Mouse (Mus musculus) ES-Bruce4 (cell line): Measurements from ENCODE around the gene Rnf220. TPM values are rescaled to one million over a fixed set of nuclear protein-coding genes. Genes with fewer than 3 reads are reported as not detected.

Source experiments
- H3K27ac ChIP-seq: 2 replicates; pipeline ENCODE4 v1.5.1; 2012; ENCODE audit warnings: low read length, inconsistent platforms; ENCODE audit not compliant: insufficient read depth
- H3K27me3 ChIP-seq: 2 replicates; pipeline ENCODE4 v1.6.1; 2012; ENCODE audit warnings: mild to moderate bottlenecking, low read length, inconsistent platforms; ENCODE audit not compliant: control insufficient read depth, poor library complexity, insufficient read depth, severe bottlenecking
- H3K36me3 ChIP-seq: 2 replicates; pipeline ENCODE4 v1.6.1; 2012; ENCODE audit warnings: inconsistent platforms, mild to moderate bottlenecking, low read length, moderate library complexity; ENCODE audit not compliant: control insufficient read depth, poor library complexity, insufficient read depth, severe bottlenecking
- H3K4me1 ChIP-seq: one replicate; pipeline ENCODE4 v1.8.1; 2011; ENCODE audit warnings: low read length; ENCODE audit not compliant: control insufficient read depth, insufficient read depth
- H3K4me3 ChIP-seq: 2 replicates; pipeline ENCODE4 v1.5.1; 2011; ENCODE audit warnings: low read depth, mild to moderate bottlenecking, low read length
- H3K9ac ChIP-seq: 2 replicates; pipeline ENCODE4 v1.6.1; 2012; ENCODE audit warnings: low read depth, mild to moderate bottlenecking, inconsistent platforms; ENCODE audit not compliant: poor library complexity, severe bottlenecking
- H3K9me3 ChIP-seq: replicated peaks from 2 replicates; pipeline ENCODE4 v1.6.1; 2012; ENCODE audit warnings: mild to moderate bottlenecking, low read length, inconsistent platforms; ENCODE audit not compliant: control insufficient read depth, poor library complexity, insufficient read depth, severe bottlenecking
- CTCF ChIP-seq: IDR thresholded peaks from one replicate; pipeline ENCODE4 v1.8.1; 2011; ENCODE audit warnings: low read depth, low read length
- EP300 ChIP-seq: IDR thresholded peaks from 2 replicates; pipeline ENCODE4 v1.6.1; 2011; ENCODE audit warnings: low read depth, low read length; ENCODE audit not compliant: insufficient read depth
- POLR2A ChIP-seq: IDR thresholded peaks from one replicate; pipeline ENCODE4 v1.8.1; 2011; ENCODE audit warnings: low read length; ENCODE audit not compliant: insufficient read depth
- polyA plus RNA-seq: library from polyadenylated mRNA; stranded (reverse); fragments of >200 nt; gene quantifications from 2 replicates; pipeline ENCODE4 v1.2.4, GENCODE M21; 2011; ENCODE audit warnings: low read depth; ENCODE audit not compliant: missing spikeins, insufficient read depth, insufficient read length

Gene Rnf220
- 130 and 132 TPM in 2 replicates for polyA plus RNA-seq

DNA sequence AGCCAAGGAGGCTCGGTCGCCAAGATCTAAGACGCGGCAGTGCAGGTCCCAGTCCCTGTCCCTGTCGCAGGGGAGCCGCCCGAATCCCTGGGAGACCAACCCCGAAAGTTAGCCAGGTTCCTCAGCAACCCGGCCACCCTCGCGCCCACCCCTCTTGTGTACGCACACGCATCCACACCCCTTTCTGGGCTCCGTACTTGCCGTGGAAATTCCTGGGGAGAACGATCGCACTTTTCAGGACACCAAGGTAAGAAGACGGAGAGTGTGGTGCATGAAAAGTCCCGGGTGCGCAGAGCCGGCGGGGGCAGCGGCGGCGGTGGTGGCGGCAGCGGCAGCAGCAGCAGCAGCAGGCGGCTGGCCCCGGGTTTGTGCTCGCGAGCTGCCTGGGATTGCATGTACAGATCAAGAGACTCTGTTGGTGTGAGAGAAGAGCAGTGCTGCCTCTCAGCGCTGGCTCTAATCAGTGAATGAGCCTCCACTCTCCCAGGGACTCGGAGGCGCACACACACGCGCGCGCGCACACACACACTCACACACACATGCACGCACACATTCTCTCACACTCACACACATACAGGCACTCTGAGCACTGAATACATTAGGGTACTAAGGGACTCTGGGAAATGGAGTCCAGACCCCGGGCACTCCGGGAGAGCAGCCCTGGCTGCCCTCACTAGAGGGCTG is at the start of gene Rnf220:
TSS of gene Rnf220 (minus strand) at position 571 of the 684 bp plus-strand sequence.
- TF ChIP-seq POLR2A (no peak), EP300 (0 out of 2 replicates have a peak, but pooled peaks have one; percentile 7), CTCF (no peak)
- Histone ChIP-seq H3K9me3 (no peaks in the 10 kb centered on the region), H3K4me3 (peak within 1 kb of the TSS; percentile 77), H3K27ac (no peak within 1 kb of the TSS), H3K9ac (peak within 1 kb of the TSS; percentile 59), H3K4me1 (no peaks in the 10 kb centered on the region), H3K36me3 (no peaks in the 10 kb centered on the region), H3K27me3 (peaks cover 2% of the 10 kb centered on the region; the same call in 1 of the 2 replicates)

- Histone ChIP-seq H3K4me3 (no peak overlapping the region), H3K27me3 (no peaks in the 10 kb centered on the region), H3K27ac (no peak overlapping the region), H3K4me1 (no peaks in the 10 kb centered on the region), H3K9ac (no peak overlapping the region), H3K9me3 (no peaks in the 10 kb centered on the region), H3K36me3 (no peaks in the 10 kb centered on the region)
- TF ChIP-seq CTCF: no peak
- TF ChIP-seq EP300: no peak
- TF ChIP-seq POLR2A: no peak
These were observed 49.8 kb upstream of the Rnf220 start for GRCm38 (mm10) chr4:117546616-117547015.

- TF ChIP-seq POLR2A (no peak), CTCF (no peak), EP300 (no peak)
- no peak overlapping the region for H3K27ac ChIP-seq
- no peaks in the 10 kb centered on the region for H3K27me3 ChIP-seq
These were observed 48.6 kb upstream of the Rnf220 start for GRCm38 (mm10) chr4:117545448-117545847.

GRCm38 (mm10) chr4:117540571-117540970 is 43.7 kb upstream of the Rnf220 start:
- Histone ChIP-seq H3K9me3 (no peaks in the 10 kb centered on the region), H3K27ac (no peak overlapping the region), H3K4me1 (no peaks in the 10 kb centered on the region), H3K4me3 (no peak overlapping the region), H3K36me3 (no peaks in the 10 kb centered on the region), H3K27me3 (no peaks in the 10 kb centered on the region), H3K9ac (no peak overlapping the region)
- TF ChIP-seq POLR2A (no peak), EP300 (no peak), CTCF (no peak)

More at GRCm38 (mm10) chr4:117545448-117545847, 48.6 kb upstream of the Rnf220 start:
- no peak overlapping the region for H3K9ac ChIP-seq
- no peaks in the 10 kb centered on the region for H3K9me3 ChIP-seq
- H3K4me3 ChIP-seq: no peak overlapping the region
- H3K4me1 ChIP-seq: no peaks in the 10 kb centered on the region
- H3K36me3 ChIP-seq: no peaks in the 10 kb centered on the region

GRCm38 (mm10) chr4:117539329-117539980 is 42.6 kb upstream of the Rnf220 start:
- Histone ChIP-seq H3K27ac (no peak overlapping the region), H3K4me3 (no peak overlapping the region), H3K4me1 (no peaks in the 10 kb centered on the region), H3K9ac (no peak overlapping the region), H3K36me3 (no peaks in the 10 kb centered on the region), H3K27me3 (no peaks in the 10 kb centered on the region), H3K9me3 (no peaks in the 10 kb centered on the region)
- TF ChIP-seq POLR2A (no peak), CTCF (no peak), EP300 (no peak)

DNA sequence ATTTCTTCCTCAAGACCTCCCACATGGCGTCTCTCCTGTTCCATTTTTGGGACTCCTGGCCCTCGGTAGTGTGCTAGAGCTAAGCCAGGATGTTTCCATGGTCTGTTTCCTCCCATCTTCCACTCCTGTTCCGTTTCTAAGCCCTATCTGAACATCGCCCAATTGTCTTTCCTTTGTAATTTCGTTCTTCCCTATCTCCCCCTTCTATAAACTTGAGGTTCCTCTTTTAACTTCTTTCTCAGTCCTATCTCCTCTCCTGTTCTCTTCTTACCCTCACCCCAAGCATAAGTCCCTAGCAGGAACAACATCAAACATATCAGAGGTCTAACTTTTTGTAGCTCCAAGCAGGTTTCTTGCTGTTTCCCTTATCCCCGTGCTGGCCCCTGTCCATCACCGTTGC is 40.1 kb upstream of the Rnf220 start:
- Histone ChIP-seq H3K27ac (no peak overlapping the region), H3K9ac (no peak overlapping the region), H3K9me3 (no peaks in the 10 kb centered on the region), H3K4me1 (no peaks in the 10 kb centered on the region), H3K36me3 (no peaks in the 10 kb centered on the region), H3K4me3 (no peak overlapping the region), H3K27me3 (no peaks in the 10 kb centered on the region)
- TF ChIP-seq CTCF (no peak), POLR2A (no peak), EP300 (no peak)
